Mouse (Mus musculus) intestine, embryonic 15.5 days (tissue): ENCODE results near the gene Mfrp. TPM values are rescaled to one million over a fixed set of nuclear protein-coding genes. Genes with fewer than 3 reads are reported as not detected.

ENCODE experiments used
- ATAC-seq: fragments of 200-750 bp; cut with Nextera tagmentation; 2 replicates; pipeline ENCODE4 v1.8.0; 2017; ENCODE audit warnings: moderate TSS enrichment, moderate library complexity
- H3K27ac ChIP-seq: fragments of 300-500 bp; sonication (generic); 2 replicates; pipeline ENCODE4 v1.5.1; 2015; ENCODE audit warnings: mild to moderate bottlenecking, inconsistent platforms
- H3K27me3 ChIP-seq: fragments of 300-500 bp; sonication (generic); replicated peaks from 2 replicates; pipeline ENCODE4 v1.6.1; 2015; ENCODE audit warnings: inconsistent platforms
- H3K36me3 ChIP-seq: fragments of 300-500 bp; sonication (generic); 2 replicates; pipeline ENCODE4 v1.6.1; 2015; ENCODE audit warnings: inconsistent platforms
- H3K4me1 ChIP-seq: fragments of 300-500 bp; sonication (generic); replicated peaks from 2 replicates; pipeline ENCODE4 v1.6.1; 2015; ENCODE audit warnings: inconsistent platforms
- H3K4me2 ChIP-seq: fragments of 300-500 bp; sonication (generic); replicated peaks from 2 replicates; pipeline ENCODE4 v1.6.1; 2015; ENCODE audit warnings: mild to moderate bottlenecking, inconsistent platforms
- H3K4me3 ChIP-seq: fragments of 300-500 bp; sonication (generic); replicated peaks from 2 replicates; pipeline ENCODE4 v1.5.1; 2015; ENCODE audit warnings: inconsistent platforms
- H3K9ac ChIP-seq: fragments of 300-500 bp; sonication (generic); 2 replicates; pipeline ENCODE4 v1.6.1; 2015; ENCODE audit warnings: inconsistent platforms
- H3K9me3 ChIP-seq: fragments of 300-500 bp; sonication (generic); 2 replicates; pipeline ENCODE4 v1.6.1; 2016; ENCODE audit warnings: inconsistent platforms
- WGBS: fragments of 180-500 bp; shearing (Covaris S2); methylation state at CpG from one replicate; pipeline ENCODE4 v1.1.7; 2015; 5-methylcytosine and 5-hydroxymethylcytosine counted together
- polyA plus RNA-seq: library from polyadenylated mRNA; unstranded; fragments of >200 nt; fragmentation: Nextera tagmentation; extraction: Ambion mirVana; gene quantifications from 2 replicates; pipeline ENCODE4 v1.2.1, GENCODE M21; 2015

The Mfrp gene
- polyA plus RNA-seq, 1 experiment from 2014 or later = 0.06 TPM

DNA sequence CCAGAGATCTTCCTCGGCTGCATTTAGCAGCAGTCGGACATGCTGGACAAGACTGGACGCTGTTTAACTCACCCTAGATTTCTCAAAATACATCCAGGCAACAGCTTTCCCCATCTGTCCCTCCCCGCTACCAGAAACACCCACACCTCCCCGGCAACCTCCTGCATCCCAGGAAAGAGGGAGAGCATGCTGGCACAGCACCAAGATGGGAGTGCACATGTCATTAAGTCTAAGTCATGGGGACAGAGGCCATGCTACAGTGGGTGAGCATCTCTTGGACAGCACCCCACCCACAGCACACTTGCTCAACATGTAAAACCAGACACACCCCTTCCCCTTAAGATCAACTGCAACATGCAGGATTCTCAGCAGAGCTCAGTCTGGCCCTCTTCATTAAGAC, 20.6 kb upstream of the Mfrp start:
- Histone ChIP-seq H3K9ac (no peak overlapping the region), H3K36me3 (no peaks in the 10 kb centered on the region), H3K27ac (no peak overlapping the region), H3K4me2 (no peak overlapping the region), H3K9me3 (no peaks in the 10 kb centered on the region), H3K4me1 (peaks cover 37% of the 10 kb centered on the region), H3K27me3 (no peaks in the 10 kb centered on the region), H3K4me3 (no peak overlapping the region)
- WGBS = 66% methylated on average over 5 of the region's 5 CpGs
- ATAC-seq = no peak

DNA sequence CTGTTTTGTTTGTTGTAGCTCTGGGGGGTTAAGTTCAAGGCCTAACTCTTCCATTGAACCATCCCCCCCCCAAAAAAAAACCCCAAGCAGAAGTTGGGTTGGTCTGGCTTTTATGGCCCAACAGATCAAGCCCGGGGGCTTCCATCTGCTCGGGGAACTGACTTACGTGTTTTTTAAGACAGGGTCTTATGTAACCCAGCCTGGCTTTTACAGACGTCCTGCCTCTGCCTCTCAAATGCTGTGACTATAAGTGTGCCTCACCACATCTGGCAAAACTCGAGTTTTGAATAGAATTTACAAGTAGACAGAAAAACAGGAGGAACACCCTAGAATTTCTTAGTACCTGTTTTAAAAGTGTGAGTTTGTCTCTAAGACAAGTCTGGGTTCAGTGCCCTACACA, 19.9 kb upstream of the Mfrp start:
- H3K27ac ChIP-seq = no peak overlapping the region
- H3K4me1 ChIP-seq = peaks cover 37% of the 10 kb centered on the region
- H3K36me3 ChIP-seq = no peaks in the 10 kb centered on the region
- H3K9ac ChIP-seq = no peak overlapping the region
- WGBS = 66% methylated on average over 5 of the region's 5 CpGs
- H3K9me3 ChIP-seq = no peaks in the 10 kb centered on the region
- H3K4me2 ChIP-seq = no peak overlapping the region
- H3K27me3 ChIP-seq = no peaks in the 10 kb centered on the region
- ATAC-seq = no peak
- H3K4me3 ChIP-seq = no peak overlapping the region

DNA sequence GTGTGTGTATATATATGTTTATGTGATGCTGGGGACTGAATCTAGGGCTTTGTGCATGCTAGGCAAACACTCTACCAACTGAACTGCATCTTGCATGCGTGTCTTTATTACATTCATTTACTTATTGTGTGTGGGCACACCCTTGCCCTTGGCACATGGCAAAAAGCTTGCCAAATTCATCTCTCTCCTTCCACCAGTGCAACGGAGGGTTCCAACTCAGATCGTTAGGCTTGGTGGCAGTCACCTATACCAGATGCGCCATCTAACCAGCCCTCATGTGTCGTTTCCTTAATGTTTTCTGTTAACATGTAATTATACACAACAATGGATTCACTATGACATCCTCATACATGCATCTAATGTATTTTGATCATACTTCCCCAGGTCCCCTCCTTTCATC, 19.3 kb upstream of the Mfrp start:
- Histone ChIP-seq H3K36me3 (no peaks in the 10 kb centered on the region), H3K4me3 (no peak overlapping the region), H3K9me3 (no peaks in the 10 kb centered on the region), H3K4me1 (peaks cover 41% of the 10 kb centered on the region), H3K9ac (no peak overlapping the region), H3K27me3 (no peaks in the 10 kb centered on the region), H3K4me2 (no peak overlapping the region), H3K27ac (no peak overlapping the region)
- WGBS = 94% methylated on average over 5 of the region's 5 CpGs
- no peak for ATAC-seq

DNA sequence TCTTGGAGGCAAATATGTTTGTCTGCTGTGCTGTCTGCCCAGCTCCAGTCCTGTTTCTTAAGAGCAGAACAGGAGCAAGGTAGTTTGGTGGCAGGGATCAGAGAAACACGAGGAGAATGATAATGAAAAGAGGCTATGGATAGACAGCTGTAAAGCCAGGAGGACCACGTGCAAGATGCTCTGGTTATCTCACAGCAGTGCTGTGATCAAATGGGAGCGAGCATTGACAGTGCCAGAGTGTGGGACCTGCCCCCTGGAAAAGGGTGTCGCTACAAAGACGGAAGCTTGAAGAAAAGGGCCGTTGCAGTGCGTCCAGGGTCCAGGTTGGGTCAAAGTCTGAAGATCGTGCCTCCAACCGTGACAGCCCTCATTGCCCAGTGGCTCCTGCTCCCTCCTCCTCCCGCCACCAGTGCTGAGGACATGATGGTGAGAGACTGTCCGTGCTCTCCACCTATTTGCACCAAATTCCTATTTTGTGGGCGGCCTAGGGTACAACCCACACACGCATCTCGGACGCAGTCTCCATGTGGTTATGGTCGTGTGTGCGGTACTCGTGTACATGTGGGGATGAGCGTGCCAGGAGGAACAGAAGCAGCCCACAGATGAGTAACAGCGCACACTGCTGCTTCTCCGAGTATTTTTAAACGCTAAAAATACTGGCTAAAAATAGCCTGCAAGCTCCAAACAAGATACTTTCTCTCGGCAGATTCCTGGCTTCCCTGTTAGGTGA, 18.0 kb upstream of the Mfrp start:
- no peaks in the 10 kb centered on the region for H3K9me3 ChIP-seq
- H3K4me2 ChIP-seq = peak overlapping the region; percentile 96
- ATAC-seq = peak; percentile 34; the same call in 1 of the 2 replicates
- H3K27ac ChIP-seq = peak overlapping the region; percentile 66
- H3K4me1 ChIP-seq = peaks cover 48% of the 10 kb centered on the region
- peak overlapping the region; percentile 52 for H3K4me3 ChIP-seq
- WGBS = 6% methylated on average over 23 of the region's 23 CpGs
- no peaks in the 10 kb centered on the region for H3K36me3 ChIP-seq
- no peaks in the 10 kb centered on the region for H3K27me3 ChIP-seq
- H3K9ac ChIP-seq = peak overlapping the region; percentile 15; the same call in 1 of the 2 replicates

DNA sequence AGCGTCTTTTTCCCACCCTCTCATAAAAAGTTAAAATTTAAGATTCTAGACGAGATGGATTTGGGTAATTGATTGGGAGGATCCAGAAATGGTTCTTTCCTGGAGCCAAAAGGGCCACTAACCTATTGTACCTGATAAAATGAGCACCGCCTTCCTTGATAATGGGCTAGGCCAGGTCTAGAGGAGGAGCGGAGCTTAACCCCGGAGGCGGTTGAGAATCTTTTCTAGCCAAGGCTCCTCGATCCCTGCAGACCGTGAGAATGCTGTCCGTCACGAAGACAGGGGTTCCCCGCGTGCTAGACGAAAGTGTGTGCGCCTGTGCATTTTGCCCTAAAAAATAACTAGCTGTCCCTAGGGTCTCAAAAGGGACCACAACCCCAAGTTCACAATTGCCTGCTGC, 17.3 kb upstream of the Mfrp start:
- Histone ChIP-seq H3K36me3 (no peaks in the 10 kb centered on the region), H3K9me3 (no peaks in the 10 kb centered on the region), H3K4me2 (peak overlapping the region; percentile 96), H3K27me3 (no peaks in the 10 kb centered on the region), H3K4me1 (peaks cover 49% of the 10 kb centered on the region), H3K4me3 (peak overlapping the region; percentile 52), H3K9ac (peak overlapping the region; percentile 60), H3K27ac (peak overlapping the region; percentile 66)
- under 1% methylated on average over 14 of the region's 14 CpGs for WGBS
- ATAC-seq = peak; percentile 46; the same call in 1 of the 2 replicates

GRCm38 (mm10) chr9:44084659-44085229, 16.8 kb upstream of the Mfrp start:
- 1% methylated on average over 62 of the region's 62 CpGs for WGBS
- H3K36me3 ChIP-seq = no peaks in the 10 kb centered on the region
- H3K9ac ChIP-seq = peak overlapping the region; percentile 60
- peak overlapping the region; percentile 96 for H3K4me2 ChIP-seq
- H3K27me3 ChIP-seq = no peaks in the 10 kb centered on the region
- H3K27ac ChIP-seq = peak overlapping the region; percentile 66
- no peaks in the 10 kb centered on the region for H3K9me3 ChIP-seq
- ATAC-seq = peak; percentile 80
- H3K4me3 ChIP-seq = peak overlapping the region; percentile 52
- peaks cover 49% of the 10 kb centered on the region for H3K4me1 ChIP-seq

DNA sequence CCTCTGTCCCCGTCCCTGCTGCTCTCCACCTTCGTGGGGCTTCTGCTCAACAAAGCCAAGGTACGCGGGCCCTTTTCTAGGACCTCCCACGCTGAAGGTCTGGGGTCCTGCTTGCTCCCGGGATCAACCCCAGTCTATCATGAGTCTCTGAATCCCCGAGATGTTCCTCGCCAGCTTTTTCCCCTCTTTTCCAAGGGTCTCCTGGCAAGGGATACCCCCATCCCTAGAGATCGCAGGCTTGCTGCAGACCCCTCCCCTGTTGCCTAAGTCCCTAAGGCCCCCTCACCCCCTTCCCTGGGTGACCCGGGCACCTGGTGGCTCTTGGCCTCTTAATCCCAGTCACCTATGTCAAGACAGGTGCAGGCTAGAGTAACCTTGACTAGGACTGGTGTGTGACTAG, 16.3 kb upstream of the Mfrp start:
- peak overlapping the region; percentile 96 for H3K4me2 ChIP-seq
- H3K36me3 ChIP-seq = no peaks in the 10 kb centered on the region
- 0 out of 2 replicates have a peak, but pooled peaks have one; percentile 13 for ATAC-seq
- no peaks in the 10 kb centered on the region for H3K9me3 ChIP-seq
- peak overlapping the region; percentile 52 for H3K4me3 ChIP-seq
- no peak overlapping the region for H3K27ac ChIP-seq
- peak overlapping the region; percentile 60 for H3K9ac ChIP-seq
- WGBS = 4% methylated on average over 10 of the region's 10 CpGs
- H3K4me1 ChIP-seq = peaks cover 49% of the 10 kb centered on the region
- no peaks in the 10 kb centered on the region for H3K27me3 ChIP-seq

- H3K27me3 ChIP-seq = no peaks in the 10 kb centered on the region
- 75% methylated on average over 15 of the region's 15 CpGs for WGBS
- H3K36me3 ChIP-seq = peaks cover under 1% of the 10 kb centered on the region; the same call in 1 of the 2 replicates
- H3K27ac ChIP-seq = no peak overlapping the region
- H3K4me2 ChIP-seq = peak overlapping the region; percentile 96
- no peak for ATAC-seq
- H3K9ac ChIP-seq = no peak overlapping the region
- H3K4me3 ChIP-seq = peak overlapping the region; percentile 52; the same call in 1 of the 2 replicates
- peaks cover 49% of the 10 kb centered on the region for H3K4me1 ChIP-seq
- H3K9me3 ChIP-seq = no peaks in the 10 kb centered on the region
These were observed 15.5 kb upstream of the Mfrp start for GRCm38 (mm10) chr9:44085741-44086665.

- no peak overlapping the region for H3K9ac ChIP-seq
- H3K4me3 ChIP-seq = no peak overlapping the region
- H3K4me1 ChIP-seq = peaks cover 49% of the 10 kb centered on the region
- H3K27me3 ChIP-seq = no peaks in the 10 kb centered on the region
- H3K36me3 ChIP-seq = peaks cover 3% of the 10 kb centered on the region; the same call in 1 of the 2 replicates
- 42% methylated on average over 10 of the region's 10 CpGs for WGBS
- no peaks in the 10 kb centered on the region for H3K9me3 ChIP-seq
- H3K4me2 ChIP-seq = peak overlapping the region; percentile 31
- ATAC-seq = no peak
- no peak overlapping the region for H3K27ac ChIP-seq
These were observed 14.6 kb upstream of the Mfrp start for GRCm38 (mm10) chr9:44086960-44087359.

GRCm38 (mm10) chr9:44087761-44088455, 13.6 kb upstream of the Mfrp start:
- Histone ChIP-seq H3K27ac (0 out of 2 replicates have a peak overlapping the region, but pooled peaks have one; percentile 0), H3K4me3 (no peak overlapping the region), H3K36me3 (peaks cover 3% of the 10 kb centered on the region; the same call in 1 of the 2 replicates), H3K27me3 (no peaks in the 10 kb centered on the region), H3K4me1 (peaks cover 49% of the 10 kb centered on the region), H3K9me3 (no peaks in the 10 kb centered on the region), H3K4me2 (peak overlapping the region; percentile 31), H3K9ac (0 out of 2 replicates have a peak overlapping the region, but pooled peaks have one; percentile 15)
- 9% methylated on average over 15 of the region's 15 CpGs for WGBS
- peak; percentile 35; the same call in 1 of the 2 replicates for ATAC-seq

DNA sequence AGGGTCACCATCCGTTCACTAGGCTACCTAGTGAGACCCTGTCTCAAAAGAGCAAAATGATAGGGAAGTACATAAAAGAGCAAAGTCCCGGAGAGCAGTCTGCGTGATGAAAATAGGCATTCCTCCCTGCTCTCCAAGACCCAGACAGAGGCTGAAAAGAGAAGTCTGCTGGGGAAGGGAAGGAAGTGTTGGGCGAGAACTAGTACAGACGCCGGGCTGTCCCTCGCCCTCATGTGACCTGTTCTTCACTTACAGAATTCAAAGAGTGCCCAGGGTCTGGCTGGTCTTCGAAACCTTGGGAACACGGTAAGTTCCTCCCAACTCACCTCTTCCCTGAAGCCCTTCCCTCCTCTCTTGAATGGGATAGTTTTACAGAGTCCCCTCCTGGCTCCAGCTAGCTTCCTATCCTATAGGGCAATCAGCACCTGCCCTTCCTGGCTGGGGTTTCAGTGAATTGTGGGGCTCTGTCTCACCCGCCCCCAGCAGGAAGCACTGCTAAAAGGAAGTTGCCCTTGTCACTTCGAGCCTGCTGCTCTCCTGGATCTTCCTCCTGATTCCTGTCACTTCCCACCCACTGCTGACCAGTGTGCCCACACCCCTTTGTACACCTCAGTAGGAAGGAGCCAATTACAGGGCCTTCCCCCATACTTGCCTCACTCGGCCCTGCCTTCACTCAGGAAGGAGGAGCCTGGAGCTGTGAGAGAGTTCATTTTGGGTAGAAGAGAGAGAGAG, 12.5 kb upstream of the Mfrp start:
- ATAC-seq = no peak
- Histone ChIP-seq H3K9ac (no peak overlapping the region), H3K4me2 (0 out of 2 replicates have a peak overlapping the region, but pooled peaks have one; percentile 11), H3K4me3 (no peak overlapping the region), H3K27ac (0 out of 2 replicates have a peak overlapping the region, but pooled peaks have one; percentile 27), H3K27me3 (no peaks in the 10 kb centered on the region), H3K4me1 (peaks cover 43% of the 10 kb centered on the region), H3K9me3 (no peaks in the 10 kb centered on the region), H3K36me3 (peaks cover 3% of the 10 kb centered on the region; the same call in 1 of the 2 replicates)
- 63% methylated on average over 12 of the region's 12 CpGs for WGBS
